Mouse (Mus musculus): ENCODE data around the gene Hnf1a. TPM values are rescaled to one million over a fixed set of nuclear protein-coding genes. Genes with fewer than 3 reads are reported as not detected.

Hnf1a gene
- not detected in 2 replicates for polyA plus RNA-seq (2012; rRNA removed)

DNA sequence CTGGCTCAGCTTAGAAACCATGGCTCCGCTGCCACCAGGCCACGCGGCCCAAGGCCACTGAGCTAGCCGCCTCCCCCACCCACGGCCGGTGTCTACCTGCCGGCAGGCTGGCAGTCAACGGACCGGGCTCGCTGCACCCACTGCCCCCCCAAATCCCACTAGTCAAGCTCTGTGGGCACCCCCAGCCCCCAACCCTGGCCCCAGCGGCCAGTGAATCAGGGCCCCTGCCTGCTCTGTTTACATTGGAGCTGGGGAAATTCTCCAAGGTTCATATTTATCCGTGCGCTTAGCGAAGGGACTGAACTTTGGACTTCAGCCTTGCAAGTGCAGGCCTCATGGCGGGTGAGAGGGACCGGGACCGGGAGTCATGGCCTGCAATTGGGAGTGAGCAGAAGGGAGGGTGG lies at the start of gene Hnf1a:
Gene Hnf1a, minus strand, starts transcription at position 271 of the 404 bp plus-strand sequence.
- H3K4me1 ChIP-seq (ENCODE audit: control insufficient read depth, insufficient read depth, low read length), result no peaks in the 10 kb centered on the region
- H3K4me3 ChIP-seq (ENCODE audit: insufficient read depth, low read length), result no peak within 1 kb of the TSS
- TF ChIP-seq POLR2A (IDR thresholded peaks at IDR 0.05; ENCODE audit: extremely low read depth, insufficient read depth, low read length) (no peak), CTCF (IDR thresholded peaks at IDR 0.05; ENCODE audit: extremely low read depth, insufficient read depth, low read length) (no peak)
- no peak within 1 kb of the TSS for H3K27ac ChIP-seq (ENCODE audit: insufficient read depth, low read length)

- TF ChIP-seq CTCF (IDR thresholded peaks at IDR 0.05; ENCODE audit: extremely low read depth, insufficient read depth, low read length) (no peak), POLR2A (IDR thresholded peaks at IDR 0.05; ENCODE audit: extremely low read depth, insufficient read depth, low read length) (no peak)
- Histone ChIP-seq H3K27ac (ENCODE audit: insufficient read depth, low read length) (no peak overlapping the region), H3K4me3 (ENCODE audit: insufficient read depth, low read length) (no peak overlapping the region), H3K4me1 (ENCODE audit: control insufficient read depth, insufficient read depth, low read length) (peaks cover 3% of the 10 kb centered on the region; the same call in 1 of the 2 replicates)
These were observed 47.9 kb upstream of the Hnf1a start for GRCm38 (mm10) chr5:115018813-115019212.

- no peak for TF ChIP-seq POLR2A (IDR thresholded peaks at IDR 0.05; ENCODE audit: extremely low read depth, insufficient read depth, low read length)
- TF ChIP-seq CTCF (IDR thresholded peaks at IDR 0.05; ENCODE audit: extremely low read depth, insufficient read depth, low read length), result no peak
These were observed 47.4 kb upstream of the Hnf1a start for GRCm38 (mm10) chr5:115018270-115018669.

GRCm38 (mm10) chr5:115015121-115015520 lies 44.2 kb upstream of the Hnf1a start:
- Histone ChIP-seq H3K4me3 (ENCODE audit: insufficient read depth, low read length) (no peak overlapping the region), H3K27ac (ENCODE audit: insufficient read depth, low read length) (no peak overlapping the region), H3K4me1 (ENCODE audit: control insufficient read depth, insufficient read depth, low read length) (peaks cover 10% of the 10 kb centered on the region; the same call in 1 of the 2 replicates)
- TF ChIP-seq CTCF (IDR thresholded peaks at IDR 0.05; ENCODE audit: extremely low read depth, insufficient read depth, low read length) (no peak), POLR2A (IDR thresholded peaks at IDR 0.05; ENCODE audit: extremely low read depth, insufficient read depth, low read length) (no peak)

More at GRCm38 (mm10) chr5:115018270-115018669, 47.4 kb upstream of the Hnf1a start:
- no peak overlapping the region for H3K4me3 ChIP-seq (ENCODE audit: insufficient read depth, low read length)
- H3K4me1 ChIP-seq (ENCODE audit: control insufficient read depth, insufficient read depth, low read length), result peaks cover 4% of the 10 kb centered on the region; the same call in 1 of the 2 replicates
- H3K27ac ChIP-seq (ENCODE audit: insufficient read depth, low read length), result no peak overlapping the region

DNA sequence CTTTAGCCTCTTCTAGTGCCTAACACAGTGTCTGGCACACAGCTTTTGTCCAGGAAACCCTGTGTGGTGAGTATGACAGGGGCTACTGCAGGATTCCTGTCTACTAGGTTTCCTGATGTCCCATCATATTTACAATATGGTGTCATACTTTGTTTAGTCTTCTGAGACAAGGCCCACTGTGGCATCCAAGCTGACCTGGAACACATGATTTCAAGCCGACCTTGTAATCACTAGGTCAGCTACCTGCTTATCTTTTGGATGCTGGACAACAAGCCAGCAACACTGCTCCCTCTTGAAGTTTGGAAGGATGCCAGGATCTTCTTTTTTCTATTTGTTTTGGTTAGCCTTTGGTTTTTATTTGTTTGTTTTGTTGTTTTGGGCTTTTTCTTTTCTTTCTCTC lies 43.7 kb upstream of the Hnf1a start:
- no peak overlapping the region for H3K4me3 ChIP-seq (ENCODE audit: insufficient read depth, low read length)
- TF ChIP-seq POLR2A (IDR thresholded peaks at IDR 0.05; ENCODE audit: extremely low read depth, insufficient read depth, low read length) (no peak), CTCF (IDR thresholded peaks at IDR 0.05; ENCODE audit: extremely low read depth, insufficient read depth, low read length) (no peak)
- no peak overlapping the region for H3K27ac ChIP-seq (ENCODE audit: insufficient read depth, low read length)
- peaks cover 10% of the 10 kb centered on the region; the same call in 1 of the 2 replicates for H3K4me1 ChIP-seq (ENCODE audit: control insufficient read depth, insufficient read depth, low read length)

GRCm38 (mm10) chr5:115013436-115013835 lies 42.5 kb upstream of the Hnf1a start:
- H3K4me3 ChIP-seq (ENCODE audit: insufficient read depth, low read length), result no peak overlapping the region

DNA sequence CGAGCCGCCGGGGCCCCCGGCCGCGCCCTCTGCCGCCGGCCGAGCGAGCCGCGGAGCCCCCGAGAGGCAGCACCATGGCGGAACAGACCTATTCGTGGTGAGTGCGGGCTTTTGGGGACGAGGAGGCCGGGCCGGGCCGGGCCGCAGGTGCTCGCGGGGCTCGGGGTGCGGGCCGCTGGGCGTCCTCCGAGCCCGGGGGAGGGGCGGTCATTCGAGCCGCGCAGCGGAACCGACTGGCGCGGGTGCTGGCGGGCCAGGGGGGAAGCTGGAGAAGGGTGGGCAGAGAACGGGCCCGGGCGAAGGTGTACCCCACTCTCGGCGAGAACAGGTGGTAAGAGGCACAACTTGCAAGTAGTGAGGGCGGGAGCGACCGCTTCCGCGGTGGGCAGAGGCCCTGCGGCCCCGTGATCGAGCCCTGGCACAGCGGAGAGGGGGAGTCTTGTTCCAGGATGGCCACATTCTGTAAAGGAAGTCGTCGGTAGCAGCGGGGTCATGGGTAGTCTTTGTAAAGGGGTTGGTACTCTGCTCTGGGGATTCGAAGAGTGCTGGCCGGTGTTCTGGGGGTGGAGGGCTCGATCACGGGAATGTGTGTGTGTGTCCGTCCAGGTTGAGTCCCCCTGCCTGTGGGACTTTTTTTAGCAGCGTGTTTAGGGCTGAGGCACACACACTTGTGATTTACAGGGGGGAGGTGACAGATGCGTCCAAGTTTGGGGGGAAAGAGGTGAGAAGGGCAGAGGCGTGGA lies 40.8 kb upstream of the Hnf1a start:
- Histone ChIP-seq H3K4me1 (ENCODE audit: control insufficient read depth, insufficient read depth, low read length) (peaks cover 9% of the 10 kb centered on the region; the same call in 1 of the 2 replicates), H3K27ac (ENCODE audit: insufficient read depth, low read length) (peak overlapping the region; percentile 91), H3K4me3 (ENCODE audit: insufficient read depth, low read length) (peak overlapping the region; percentile 85)
- no peak for TF ChIP-seq POLR2A (IDR thresholded peaks at IDR 0.05; ENCODE audit: extremely low read depth, insufficient read depth, low read length)
- no peak for TF ChIP-seq CTCF (IDR thresholded peaks at IDR 0.05; ENCODE audit: extremely low read depth, insufficient read depth, low read length)

More at GRCm38 (mm10) chr5:115013436-115013835, 42.5 kb upstream of the Hnf1a start:
- no peak overlapping the region for H3K27ac ChIP-seq (ENCODE audit: insufficient read depth, low read length)
- TF ChIP-seq CTCF (IDR thresholded peaks at IDR 0.05; ENCODE audit: extremely low read depth, insufficient read depth, low read length) (no peak), POLR2A (IDR thresholded peaks at IDR 0.05; ENCODE audit: extremely low read depth, insufficient read depth, low read length) (no peak)
- H3K4me1 ChIP-seq (ENCODE audit: control insufficient read depth, insufficient read depth, low read length), result peaks cover 10% of the 10 kb centered on the region; the same call in 1 of the 2 replicates

GRCm38 (mm10) chr5:115011217-115011518 lies 40.3 kb upstream of the Hnf1a start:
- Histone ChIP-seq H3K4me1 (ENCODE audit: control insufficient read depth, insufficient read depth, low read length) (peaks cover 9% of the 10 kb centered on the region; the same call in 1 of the 2 replicates), H3K4me3 (ENCODE audit: insufficient read depth, low read length) (peak overlapping the region; percentile 85), H3K27ac (ENCODE audit: insufficient read depth, low read length) (peak overlapping the region; percentile 91)
- no peak for TF ChIP-seq CTCF (IDR thresholded peaks at IDR 0.05; ENCODE audit: extremely low read depth, insufficient read depth, low read length)
- TF ChIP-seq POLR2A (IDR thresholded peaks at IDR 0.05; ENCODE audit: extremely low read depth, insufficient read depth, low read length), result no peak

DNA sequence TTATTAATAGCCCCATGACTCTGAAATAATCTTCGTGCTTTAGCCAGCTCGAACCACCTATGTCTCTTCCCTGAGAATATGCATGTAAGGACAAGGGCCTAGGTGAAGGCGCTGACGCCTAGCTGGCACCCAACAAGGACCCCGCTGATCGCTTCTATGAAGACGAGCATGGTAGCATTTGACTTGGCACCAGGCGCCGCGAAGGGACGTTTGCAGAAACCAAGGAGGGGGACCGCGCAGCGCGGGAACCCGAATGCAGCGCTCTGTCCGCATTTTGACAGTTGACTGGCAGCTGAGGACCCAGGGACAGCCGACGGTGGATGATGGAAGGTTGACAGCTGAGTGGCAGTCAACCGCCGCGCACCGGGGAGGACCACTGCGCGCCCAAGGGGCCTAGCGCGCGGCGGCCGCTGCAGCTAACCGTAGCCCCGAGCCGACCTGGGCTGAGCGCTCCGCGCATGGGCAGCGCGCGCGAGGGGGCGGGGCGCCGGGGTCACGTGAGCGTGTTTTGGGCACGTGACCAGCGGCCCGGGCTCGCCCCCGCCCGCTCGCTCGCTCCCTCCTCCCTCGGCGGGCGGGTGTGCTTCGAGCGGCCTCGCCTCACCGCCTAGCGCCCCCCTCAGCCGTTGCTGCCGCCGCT lies 39.8 kb upstream of the Hnf1a start, which contains the start of gene Sppl3:
Gene Sppl3, plus strand, starts transcription at position 561 of the 640 bp plus-strand sequence.
- TF ChIP-seq POLR2A (IDR thresholded peaks at IDR 0.05; ENCODE audit: extremely low read depth, insufficient read depth, low read length) (peak; percentile 79), CTCF (IDR thresholded peaks at IDR 0.05; ENCODE audit: extremely low read depth, insufficient read depth, low read length) (no peak)
- Histone ChIP-seq H3K4me1 (ENCODE audit: control insufficient read depth, insufficient read depth, low read length) (peaks cover 9% of the 10 kb centered on the region; the same call in 1 of the 2 replicates), H3K27ac (ENCODE audit: insufficient read depth, low read length) (peak within 1 kb of the TSS; percentile 94), H3K4me3 (ENCODE audit: insufficient read depth, low read length) (peak within 1 kb of the TSS; percentile 85)

Measured in cortical plate, adult 2 months (tissue).